Mouse (Mus musculus) kidney, adult 2 months (tissue): ENCODE data around the gene Bcl6b. TPM values are rescaled to one million over a fixed set of nuclear protein-coding genes. Genes with fewer than 3 reads are reported as not detected.

ENCODE experiments used
- DNase-seq: peaks from one replicate; pipeline ENCODE4 v3.0.0; 2021
- H3K27ac ChIP-seq: fragments of 200-500 bp; 2 replicates; pipeline ENCODE4 v1.5.1; 2012; ENCODE audit warnings: low read depth, low read length, control low read depth, inconsistent platforms; ENCODE audit not compliant: insufficient read depth
- H3K27me3 ChIP-seq: fragments of 200-500 bp; replicated peaks from 2 replicates; pipeline ENCODE4 v1.6.1; 2012; ENCODE audit warnings: mild to moderate bottlenecking, moderate library complexity, low read length, inconsistent platforms; ENCODE audit not compliant: control insufficient read depth, insufficient read depth
- H3K36me3 ChIP-seq: fragments of 200-500 bp; 2 replicates; pipeline ENCODE4 v1.6.1; 2012; ENCODE audit warnings: mild to moderate bottlenecking, moderate library complexity, low read length, inconsistent platforms; ENCODE audit not compliant: control insufficient read depth, insufficient read depth
- H3K4me1 ChIP-seq: fragments of 200-500 bp; 2 replicates; pipeline ENCODE4 v1.6.1; 2011; ENCODE audit warnings: low read length; ENCODE audit not compliant: control insufficient read depth, insufficient read depth
- H3K4me3 ChIP-seq: fragments of 200-500 bp; 2 replicates; pipeline ENCODE4 v1.5.1; 2011; ENCODE audit warnings: mild to moderate bottlenecking, low read depth, low read length, control low read depth; ENCODE audit not compliant: insufficient read depth
- CTCF ChIP-seq: fragments of 200-500 bp; conservative IDR thresholded peaks from 2 replicates; pipeline ENCODE4 v1.5.1; 2011; ENCODE audit warnings: low read depth, mild to moderate bottlenecking, control low read depth, low read length, moderate library complexity, mixed read lengths; ENCODE audit not compliant: insufficient read depth, insufficient read length
- POLR2A ChIP-seq: fragments of 200-500 bp; IDR thresholded peaks from one replicate; pipeline ENCODE4 v1.6.1; 2011; ENCODE audit warnings: low read depth, low read length, control low read depth
- WGBS: fragments of 180-500 bp; shearing (Covaris S2); methylation state at CpG from one replicate; pipeline ENCODE4 v1.1.7; 2018; 5-methylcytosine and 5-hydroxymethylcytosine counted together
- polyA plus RNA-seq: library from polyadenylated mRNA; depleted of rRNA; stranded (reverse); fragments of >200 nt; gene quantifications from 2 replicates; pipeline ENCODE4 v1.2.3, GENCODE M21; 2012

Gene Bcl6b
- polyA plus RNA-seq, 1 experiment, result 8.8 TPM

DNA sequence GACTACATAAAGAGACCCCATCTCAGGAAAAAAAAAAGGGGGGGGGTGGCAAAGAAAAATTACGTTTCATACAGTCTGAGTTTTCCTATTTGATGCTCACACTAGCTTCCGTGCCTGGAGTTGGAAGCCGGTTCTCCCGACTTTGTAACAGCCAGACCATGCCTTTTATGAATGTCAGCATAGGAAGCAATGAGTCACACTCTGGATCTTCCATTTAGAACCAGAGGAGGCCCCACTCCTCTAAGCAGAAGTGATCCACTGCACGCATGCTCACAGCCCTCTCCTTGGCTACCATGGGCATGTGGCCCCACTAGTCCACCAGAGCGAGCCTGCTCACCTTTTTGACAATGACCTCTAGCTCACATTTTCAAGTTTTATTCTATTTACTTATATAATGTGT lies 38.4 kb downstream of the Bcl6b start:
- 87% methylated on average over 6 of the region's 6 CpGs for WGBS
- TF ChIP-seq POLR2A (no peak), CTCF (no peak)

GRCm38 (mm10) chr11:70189319-70190134 lies 40.1 kb downstream of the Bcl6b start:
- TF ChIP-seq POLR2A (no peak), CTCF (no peak)
- 69% methylated on average over 28 of the region's 28 CpGs for WGBS
- Histone ChIP-seq H3K4me1 (peaks cover 12% of the 10 kb centered on the region; the same call in 1 of the 2 replicates), H3K4me3 (no peak overlapping the region), H3K27me3 (no peaks in the 10 kb centered on the region), H3K27ac (no peak overlapping the region), H3K36me3 (no peaks in the 10 kb centered on the region)
- DNase-seq, result peak; percentile 42

More for the DNA sequence above, 38.4 kb downstream of the Bcl6b start:
- Histone ChIP-seq H3K4me1 (peaks cover 12% of the 10 kb centered on the region; the same call in 1 of the 2 replicates), H3K27ac (no peak overlapping the region), H3K4me3 (no peak overlapping the region), H3K36me3 (no peaks in the 10 kb centered on the region), H3K27me3 (no peaks in the 10 kb centered on the region)
- DNase-seq, result no peak

- no peak for DNase-seq
- H3K27ac ChIP-seq, result no peak overlapping the region
- WGBS, result 47% methylated on average over 7 of the region's 7 CpGs
Measured at GRCm38 (mm10) chr11:70185120-70185519, 44.5 kb downstream of the Bcl6b start.

DNA sequence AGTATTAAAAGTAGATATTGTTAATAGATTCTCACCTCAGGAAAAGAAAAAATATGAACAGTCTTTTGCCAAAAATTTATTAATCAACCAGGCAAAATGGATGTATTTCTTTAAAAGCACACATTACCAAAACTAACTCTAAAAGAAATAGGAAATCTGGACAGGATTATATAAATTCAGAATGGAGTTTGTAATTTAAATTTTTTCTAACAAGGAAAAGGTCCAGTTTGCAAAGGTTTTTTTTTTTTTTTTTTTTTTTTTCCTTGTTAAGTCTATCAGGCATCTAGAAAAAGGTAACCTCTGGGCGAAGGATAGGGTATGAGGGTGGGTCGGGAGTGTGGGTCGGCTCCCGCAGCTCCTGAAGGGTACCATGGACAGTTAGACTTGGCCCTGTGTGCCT lies 49.1 kb downstream of the Bcl6b start:
- DNase-seq, result no peak
- TF ChIP-seq POLR2A, result no peak
- TF ChIP-seq CTCF, result no peak
- no peaks in the 10 kb centered on the region for H3K27me3 ChIP-seq
- 94% methylated on average over 4 of the region's 4 CpGs for WGBS
- H3K36me3 ChIP-seq, result no peaks in the 10 kb centered on the region
- no peaks in the 10 kb centered on the region for H3K4me1 ChIP-seq
- H3K27ac ChIP-seq, result no peak overlapping the region
- no peak overlapping the region for H3K4me3 ChIP-seq

More at GRCm38 (mm10) chr11:70185120-70185519, 44.5 kb downstream of the Bcl6b start:
- no peaks in the 10 kb centered on the region for H3K27me3 ChIP-seq
- no peaks in the 10 kb centered on the region for H3K36me3 ChIP-seq
- TF ChIP-seq CTCF (no peak), POLR2A (no peak)
- H3K4me1 ChIP-seq, result no peaks in the 10 kb centered on the region
- H3K4me3 ChIP-seq, result no peak overlapping the region

- WGBS, result 23% methylated on average over 14 of the region's 14 CpGs
- H3K4me3 ChIP-seq, result no peak overlapping the region
- DNase-seq, result peak; percentile 27
- H3K36me3 ChIP-seq, result no peaks in the 10 kb centered on the region
- H3K4me1 ChIP-seq, result no peaks in the 10 kb centered on the region; the same call in 1 of the 2 replicates
- TF ChIP-seq CTCF (peak; percentile 61), POLR2A (no peak)
- no peak overlapping the region for H3K27ac ChIP-seq
- no peaks in the 10 kb centered on the region for H3K27me3 ChIP-seq
Measured at GRCm38 (mm10) chr11:70179401-70179800, 50.2 kb downstream of the Bcl6b start.

DNA sequence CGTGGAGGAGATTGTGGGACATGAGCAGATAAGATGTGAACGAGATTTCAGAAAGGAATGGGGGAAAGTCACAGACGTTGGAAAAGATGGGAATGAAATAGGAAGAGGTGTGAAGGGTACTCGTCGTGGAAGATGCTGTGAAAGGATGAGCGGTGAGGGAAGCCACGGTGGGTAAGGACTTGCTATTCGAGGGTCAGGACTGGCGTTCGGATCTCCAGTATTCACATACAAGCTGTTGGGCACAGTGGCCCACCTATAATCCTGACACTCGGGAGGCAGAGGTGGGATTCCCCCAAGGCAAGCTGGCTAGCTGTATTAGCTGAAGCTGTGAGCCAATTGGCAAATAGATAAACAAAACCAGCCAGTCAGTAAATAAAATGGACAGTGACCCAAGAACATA lies 50.8 kb downstream of the Bcl6b start:
- 76% methylated on average over 11 of the region's 11 CpGs for WGBS
- Histone ChIP-seq H3K36me3 (no peaks in the 10 kb centered on the region), H3K27me3 (no peaks in the 10 kb centered on the region), H3K4me3 (no peak overlapping the region), H3K4me1 (peaks cover 3% of the 10 kb centered on the region; the same call in 1 of the 2 replicates), H3K27ac (no peak overlapping the region)
- TF ChIP-seq POLR2A (no peak), CTCF (no peak)
- DNase-seq, result no peak

- no peak for DNase-seq
- Histone ChIP-seq H3K4me1 (peaks cover 3% of the 10 kb centered on the region; the same call in 1 of the 2 replicates), H3K4me3 (no peak overlapping the region), H3K27me3 (no peaks in the 10 kb centered on the region), H3K36me3 (no peaks in the 10 kb centered on the region), H3K27ac (no peak overlapping the region)
- TF ChIP-seq CTCF, result no peak
- TF ChIP-seq POLR2A, result no peak
- WGBS, result 86% methylated on average over 11 of the region's 11 CpGs
Measured at GRCm38 (mm10) chr11:70178311-70178710, 51.3 kb downstream of the Bcl6b start.
